Mouse (Mus musculus): ENCODE measurements around the gene Tyk2. TPM values are rescaled to one million over a fixed set of nuclear protein-coding genes. Genes with fewer than 3 reads are reported as not detected.

Gene Tyk2
- polyA plus RNA-seq, 1 experiment from 2014 or later, result 12.6 TPM

- peak overlapping the region; percentile 77; the same call in 1 of the 2 replicates for H3K4me3 ChIP-seq
- peaks cover 58% of the 10 kb centered on the region for H3K4me1 ChIP-seq
- DNase-seq (ENCODE audit: low spot score), result no peak
Measured at GRCm38 (mm10) chr9:21163086-21164050, 32.3 kb upstream of the Tyk2 start.

GRCm38 (mm10) chr9:21161209-21161909 lies 30.3 kb upstream of the Tyk2 start:
- 0 out of 2 replicates have a peak, but pooled peaks cover 3% of the 10 kb centered on the region for H3K9me3 ChIP-seq
- peak overlapping the region; percentile 79 for H3K4me3 ChIP-seq
- peak; percentile 92 for DNase-seq (ENCODE audit: low spot score)
- no peaks in the 10 kb centered on the region for H3K36me3 ChIP-seq
- peaks cover 38% of the 10 kb centered on the region for H3K4me1 ChIP-seq
- WGBS, result 1% methylated on average over 52 of the region's 52 CpGs
- H3K27me3 ChIP-seq (ENCODE audit: insufficient read depth, poor library complexity, severe bottlenecking), result peaks cover 48% of the 10 kb centered on the region
- H3K27ac ChIP-seq, result peak overlapping the region; percentile 93

More at GRCm38 (mm10) chr9:21163086-21164050, 32.3 kb upstream of the Tyk2 start:
- Histone ChIP-seq H3K27ac (no peak overlapping the region), H3K36me3 (no peaks in the 10 kb centered on the region), H3K27me3 (ENCODE audit: insufficient read depth, poor library complexity, severe bottlenecking) (peaks cover 60% of the 10 kb centered on the region), H3K9me3 (no peaks in the 10 kb centered on the region)
- WGBS, result 34% methylated on average over 11 of the region's 11 CpGs

GRCm38 (mm10) chr9:21154787-21155186 lies 23.7 kb upstream of the Tyk2 start:
- H3K4me1 ChIP-seq, result peaks cover 25% of the 10 kb centered on the region
- WGBS, result 75% methylated on average over 3 of the region's 3 CpGs
- 0 out of 2 replicates have a peak, but pooled peaks cover 3% of the 10 kb centered on the region for H3K9me3 ChIP-seq
- no peak for DNase-seq (ENCODE audit: low spot score)
- H3K27me3 ChIP-seq (ENCODE audit: insufficient read depth, poor library complexity, severe bottlenecking), result no peaks in the 10 kb centered on the region
- no peak overlapping the region for H3K4me3 ChIP-seq
- no peak overlapping the region for H3K27ac ChIP-seq
- H3K36me3 ChIP-seq, result no peaks in the 10 kb centered on the region

- Histone ChIP-seq H3K27ac (peak overlapping the region; percentile 85), H3K27me3 (ENCODE audit: insufficient read depth, poor library complexity, severe bottlenecking) (no peaks in the 10 kb centered on the region), H3K36me3 (no peaks in the 10 kb centered on the region), H3K4me1 (peaks cover 28% of the 10 kb centered on the region), H3K4me3 (peak overlapping the region; percentile 63), H3K9me3 (0 out of 2 replicates have a peak, but pooled peaks cover 3% of the 10 kb centered on the region)
- no peak for DNase-seq (ENCODE audit: low spot score)
- 6% methylated on average over 5 of the region's 5 CpGs for WGBS
Measured at GRCm38 (mm10) chr9:21153833-21154232, 22.8 kb upstream of the Tyk2 start.

GRCm38 (mm10) chr9:21153331-21153730 lies 22.3 kb upstream of the Tyk2 start:
- no peak for DNase-seq (ENCODE audit: low spot score)
- Histone ChIP-seq H3K36me3 (no peaks in the 10 kb centered on the region), H3K27ac (peak overlapping the region; percentile 85), H3K9me3 (0 out of 2 replicates have a peak, but pooled peaks cover 3% of the 10 kb centered on the region), H3K27me3 (ENCODE audit: insufficient read depth, poor library complexity, severe bottlenecking) (no peaks in the 10 kb centered on the region), H3K4me1 (peaks cover 33% of the 10 kb centered on the region), H3K4me3 (peak overlapping the region; percentile 63)
- WGBS, result 5% methylated on average over 12 of the region's 12 CpGs

GRCm38 (mm10) chr9:21152715-21153114 lies 21.7 kb upstream of the Tyk2 start:
- peak overlapping the region; percentile 85 for H3K27ac ChIP-seq
- no peaks in the 10 kb centered on the region for H3K36me3 ChIP-seq
- 0 out of 2 replicates have a peak, but pooled peaks cover 3% of the 10 kb centered on the region for H3K9me3 ChIP-seq
- H3K4me1 ChIP-seq, result peaks cover 39% of the 10 kb centered on the region
- H3K27me3 ChIP-seq (ENCODE audit: insufficient read depth, poor library complexity, severe bottlenecking), result no peaks in the 10 kb centered on the region
- WGBS, result 3% methylated on average over 11 of the region's 11 CpGs
- H3K4me3 ChIP-seq, result peak overlapping the region; percentile 63
- peak; percentile 90 for DNase-seq (ENCODE audit: low spot score)

GRCm38 (mm10) chr9:21149654-21150419 lies 18.8 kb upstream of the Tyk2 start, which contains the start of gene Cdc37:
Gene Cdc37, minus strand, starts transcription at chr9:21149982.
- no peaks in the 10 kb centered on the region for H3K27me3 ChIP-seq (ENCODE audit: insufficient read depth, poor library complexity, severe bottlenecking)
- H3K36me3 ChIP-seq, result peaks cover 18% of the 10 kb centered on the region
- peak within 1 kb of the TSS; percentile 79 for H3K4me3 ChIP-seq
- WGBS, result 4% methylated on average over 56 of the region's 56 CpGs
- peak within 1 kb of the TSS; percentile 87 for H3K27ac ChIP-seq
- H3K4me1 ChIP-seq, result peaks cover 64% of the 10 kb centered on the region
- DNase-seq (ENCODE audit: low spot score), result peak; percentile 97
- no peaks in the 10 kb centered on the region for H3K9me3 ChIP-seq

- 9% methylated on average over 8 of the region's 8 CpGs for WGBS
Measured at GRCm38 (mm10) chr9:21149077-21149653, 18.1 kb upstream of the Tyk2 start.

GRCm38 (mm10) chr9:21148427-21148826 lies 17.4 kb upstream of the Tyk2 start:
- Histone ChIP-seq H3K9me3 (no peaks in the 10 kb centered on the region), H3K36me3 (peaks cover 32% of the 10 kb centered on the region), H3K4me3 (peak overlapping the region; percentile 79), H3K27me3 (ENCODE audit: insufficient read depth, poor library complexity, severe bottlenecking) (no peaks in the 10 kb centered on the region), H3K4me1 (peaks cover 53% of the 10 kb centered on the region), H3K27ac (no peak overlapping the region)
- no peak for DNase-seq (ENCODE audit: low spot score)

More at GRCm38 (mm10) chr9:21149077-21149653, 18.1 kb upstream of the Tyk2 start:
- Histone ChIP-seq H3K27ac (peak overlapping the region; percentile 87), H3K9me3 (no peaks in the 10 kb centered on the region), H3K4me1 (peaks cover 61% of the 10 kb centered on the region), H3K4me3 (peak overlapping the region; percentile 79), H3K36me3 (peaks cover 25% of the 10 kb centered on the region), H3K27me3 (ENCODE audit: insufficient read depth, poor library complexity, severe bottlenecking) (no peaks in the 10 kb centered on the region)
- no peak for DNase-seq (ENCODE audit: low spot score)

GRCm38 (mm10) chr9:21146722-21147121 lies 15.7 kb upstream of the Tyk2 start:
- Histone ChIP-seq H3K27me3 (ENCODE audit: insufficient read depth, poor library complexity, severe bottlenecking) (no peaks in the 10 kb centered on the region), H3K36me3 (peaks cover 49% of the 10 kb centered on the region), H3K27ac (peak overlapping the region; percentile 70), H3K4me1 (peaks cover 41% of the 10 kb centered on the region), H3K9me3 (no peaks in the 10 kb centered on the region), H3K4me3 (peak overlapping the region; percentile 42)
- WGBS, result 46% methylated on average over 10 of the region's 10 CpGs
- DNase-seq (ENCODE audit: low spot score), result peak; percentile 91

- Histone ChIP-seq H3K27me3 (ENCODE audit: insufficient read depth, poor library complexity, severe bottlenecking) (no peaks in the 10 kb centered on the region), H3K27ac (no peak overlapping the region), H3K4me3 (no peak overlapping the region), H3K9me3 (no peaks in the 10 kb centered on the region), H3K4me1 (peaks cover 41% of the 10 kb centered on the region), H3K36me3 (peaks cover 62% of the 10 kb centered on the region)
- DNase-seq (ENCODE audit: low spot score), result no peak
- WGBS, result 94% methylated on average over 4 of the region's 4 CpGs
Measured at GRCm38 (mm10) chr9:21145431-21145830, 14.4 kb upstream of the Tyk2 start.

GRCm38 (mm10) chr9:21144361-21144760 lies 13.3 kb upstream of the Tyk2 start:
- Histone ChIP-seq H3K4me1 (peaks cover 39% of the 10 kb centered on the region), H3K27ac (no peak overlapping the region), H3K27me3 (ENCODE audit: insufficient read depth, poor library complexity, severe bottlenecking) (no peaks in the 10 kb centered on the region), H3K9me3 (no peaks in the 10 kb centered on the region), H3K4me3 (no peak overlapping the region), H3K36me3 (peaks cover 72% of the 10 kb centered on the region)
- WGBS, result 90% methylated on average over 3 of the region's 3 CpGs
- no peak for DNase-seq (ENCODE audit: low spot score)
